Mouse (Mus musculus) liver, embryonic 14.5 days (tissue): ENCODE measurements around the gene Cnn3.

Experiments
- CTCF ChIP-seq: IDR thresholded peaks from 2 replicates; pipeline ENCODE4 v1.5.1; 2016; ENCODE audit warnings: antibody characterized with exemption, low read depth, control low read depth
- EP300 ChIP-seq: IDR thresholded peaks from 2 replicates; pipeline ENCODE4 v1.6.1; 2016; ENCODE audit warnings: antibody characterized with exemption, low read depth

DNA sequence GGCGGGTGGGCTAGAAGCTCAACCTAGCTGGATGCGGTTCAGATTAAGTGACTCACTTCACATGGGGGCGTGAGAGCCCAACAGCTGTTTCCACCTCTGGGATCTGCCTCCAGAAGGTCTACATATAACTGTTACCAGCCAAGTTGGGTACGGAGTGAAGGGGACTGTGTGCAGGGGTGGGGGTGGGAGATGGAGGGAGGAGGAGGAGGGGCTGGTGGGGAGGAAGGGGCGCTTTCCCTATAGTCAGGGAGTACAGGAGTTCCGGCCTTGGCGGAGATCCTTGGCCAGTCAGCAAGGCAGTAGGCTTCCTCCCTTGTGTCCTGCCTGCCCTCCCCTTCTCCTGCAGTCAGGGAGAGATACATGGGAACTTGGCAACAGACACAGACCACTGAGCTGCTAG, 35.6 kb upstream of the Cnn3 start:
- TF ChIP-seq CTCF (no peak), EP300 (no peak)
